Mouse (Mus musculus) embryonic facial prominence, embryonic 12.5 days (tissue): ENCODE measurements at regions not wholly inside any gene's neighbourhood (a gene's known extent, or its start where the extent isn't known, plus 50 kb on each side); places are given as distances from the start of the nearest gene placed in this dataset.

Experiments used
- ATAC-seq: fragments of 200-750 bp; cut with Nextera tagmentation; 2 replicates; pipeline ENCODE4 v1.8.0; 2017; ENCODE audit not compliant: insufficient number of reproducible peaks, insufficient read depth, low FRiP score, low TSS enrichment
- H3K27ac ChIP-seq: fragments of 300-500 bp; sonication (generic); 2 replicates; pipeline ENCODE4 v1.5.1; 2016; ENCODE audit warnings: mild to moderate bottlenecking
- H3K27me3 ChIP-seq: fragments of 300-500 bp; sonication (generic); 2 replicates; pipeline ENCODE4 v1.6.1; 2016; ENCODE audit warnings: mild to moderate bottlenecking, moderate library complexity
- H3K36me3 ChIP-seq: fragments of 300-500 bp; sonication (generic); 2 replicates; pipeline ENCODE4 v1.6.1; 2016; ENCODE audit warnings: mild to moderate bottlenecking
- H3K4me1 ChIP-seq: fragments of 300-500 bp; sonication (generic); 2 replicates; pipeline ENCODE4 v1.6.1; 2016
- H3K4me2 ChIP-seq: fragments of 300-500 bp; sonication (generic); replicated peaks from 2 replicates; pipeline ENCODE4 v1.6.1; 2016; ENCODE audit warnings: mild to moderate bottlenecking, moderate library complexity
- H3K4me3 ChIP-seq: fragments of 300-500 bp; sonication (generic); 2 replicates; pipeline ENCODE4 v1.5.1; 2016; ENCODE audit warnings: mild to moderate bottlenecking
- H3K9ac ChIP-seq: fragments of 300-500 bp; sonication (generic); 2 replicates; pipeline ENCODE4 v1.6.1; 2016; ENCODE audit warnings: mild to moderate bottlenecking, moderate library complexity
- H3K9me3 ChIP-seq: fragments of 300-500 bp; sonication (generic); 2 replicates; pipeline ENCODE4 v1.6.1; 2016; ENCODE audit warnings: mild to moderate bottlenecking, moderate library complexity
- WGBS: fragments of 180-500 bp; shearing (Covaris S2); methylation state at CpG from one replicate; pipeline ENCODE4 v1.1.7; 2016; 5-methylcytosine and 5-hydroxymethylcytosine counted together

- 62% methylated on average over 10 of the region's 10 CpGs for WGBS
- no peak overlapping the region for H3K27ac ChIP-seq
- no peaks in the 10 kb centered on the region for H3K36me3 ChIP-seq
- ATAC-seq: no peak
- no peaks in the 10 kb centered on the region for H3K27me3 ChIP-seq
- no peak overlapping the region for H3K4me2 ChIP-seq
- no peak overlapping the region for H3K9ac ChIP-seq
- H3K4me1 ChIP-seq: no peaks in the 10 kb centered on the region
- no peak overlapping the region for H3K4me3 ChIP-seq
- H3K9me3 ChIP-seq: no peaks in the 10 kb centered on the region
Observed at GRCm38 (mm10) chr1:157973373-157974232, 382.5 kb downstream of the Brinp2 start.

- 87% methylated on average over 4 of the region's 4 CpGs for WGBS
- no peak overlapping the region for H3K27ac ChIP-seq
- H3K4me1 ChIP-seq: no peaks in the 10 kb centered on the region
- no peak overlapping the region for H3K4me2 ChIP-seq
- no peaks in the 10 kb centered on the region for H3K36me3 ChIP-seq
- ATAC-seq: no peak
- H3K9ac ChIP-seq: no peak overlapping the region
- no peak overlapping the region for H3K4me3 ChIP-seq
- H3K27me3 ChIP-seq: no peaks in the 10 kb centered on the region
- H3K9me3 ChIP-seq: no peaks in the 10 kb centered on the region
Observed at GRCm38 (mm10) chr1:157974656-157975055, 381.5 kb downstream of the Brinp2 start.

GRCm38 (mm10) chr1:158019161-158019560 is 337.0 kb downstream of the Brinp2 start:
- ATAC-seq: no peak
- Histone ChIP-seq H3K4me1 (no peaks in the 10 kb centered on the region), H3K36me3 (no peaks in the 10 kb centered on the region), H3K27ac (no peak overlapping the region), H3K4me3 (no peak overlapping the region), H3K27me3 (no peaks in the 10 kb centered on the region), H3K9ac (no peak overlapping the region), H3K9me3 (no peaks in the 10 kb centered on the region), H3K4me2 (no peak overlapping the region)
- WGBS: 19% methylated on average over 7 of the region's 7 CpGs

GRCm38 (mm10) chr1:158039756-158040155 is 316.4 kb downstream of the Brinp2 start:
- Histone ChIP-seq H3K9ac (no peak overlapping the region), H3K27ac (no peak overlapping the region), H3K4me2 (no peak overlapping the region), H3K9me3 (no peaks in the 10 kb centered on the region), H3K27me3 (no peaks in the 10 kb centered on the region), H3K36me3 (no peaks in the 10 kb centered on the region), H3K4me1 (no peaks in the 10 kb centered on the region), H3K4me3 (no peak overlapping the region)
- ATAC-seq: no peak
- 42% methylated on average over 2 of the region's 2 CpGs for WGBS

- ATAC-seq: no peak
- no peak overlapping the region for H3K4me3 ChIP-seq
- H3K9me3 ChIP-seq: no peaks in the 10 kb centered on the region
- H3K4me1 ChIP-seq: no peaks in the 10 kb centered on the region
- H3K4me2 ChIP-seq: no peak overlapping the region
- H3K27me3 ChIP-seq: no peaks in the 10 kb centered on the region
- no peak overlapping the region for H3K9ac ChIP-seq
- no peak overlapping the region for H3K27ac ChIP-seq
- 88% methylated on average over 4 of the region's 4 CpGs for WGBS
- H3K36me3 ChIP-seq: no peaks in the 10 kb centered on the region
Observed at GRCm38 (mm10) chr1:158040334-158040733, 315.8 kb downstream of the Brinp2 start.

- Histone ChIP-seq H3K4me3 (no peak overlapping the region), H3K4me1 (no peaks in the 10 kb centered on the region), H3K9ac (no peak overlapping the region), H3K27me3 (no peaks in the 10 kb centered on the region), H3K36me3 (no peaks in the 10 kb centered on the region), H3K9me3 (no peaks in the 10 kb centered on the region), H3K27ac (no peak overlapping the region), H3K4me2 (no peak overlapping the region)
- ATAC-seq: no peak
- WGBS: 81% methylated on average over 4 of the region's 4 CpGs
Observed at GRCm38 (mm10) chr1:158052644-158053043, 303.5 kb downstream of the Brinp2 start.

GRCm38 (mm10) chr1:158054961-158055360 is 301.2 kb downstream of the Brinp2 start:
- H3K27ac ChIP-seq: no peak overlapping the region
- H3K9ac ChIP-seq: no peak overlapping the region
- WGBS: 79% methylated on average over 11 of the region's 11 CpGs
- no peaks in the 10 kb centered on the region for H3K27me3 ChIP-seq
- ATAC-seq: no peak
- no peaks in the 10 kb centered on the region for H3K4me1 ChIP-seq
- H3K9me3 ChIP-seq: no peaks in the 10 kb centered on the region
- no peak overlapping the region for H3K4me2 ChIP-seq
- H3K36me3 ChIP-seq: no peaks in the 10 kb centered on the region
- no peak overlapping the region for H3K4me3 ChIP-seq

- no peak for ATAC-seq
- WGBS: 59% methylated on average over 3 of the region's 3 CpGs
- Histone ChIP-seq H3K4me2 (no peak overlapping the region), H3K4me3 (no peak overlapping the region), H3K27ac (no peak overlapping the region), H3K27me3 (no peaks in the 10 kb centered on the region), H3K9ac (no peak overlapping the region), H3K36me3 (no peaks in the 10 kb centered on the region), H3K9me3 (no peaks in the 10 kb centered on the region), H3K4me1 (no peaks in the 10 kb centered on the region)
Observed at GRCm38 (mm10) chr1:158056994-158057630, 299.0 kb downstream of the Brinp2 start.

GRCm38 (mm10) chr1:158057789-158058188 is 298.3 kb downstream of the Brinp2 start:
- ATAC-seq: no peak
- Histone ChIP-seq H3K9ac (no peak overlapping the region), H3K4me1 (no peaks in the 10 kb centered on the region)

GRCm38 (mm10) chr1:158061995-158062394 is 294.1 kb downstream of the Brinp2 start:
- H3K9me3 ChIP-seq: no peaks in the 10 kb centered on the region
- 79% methylated on average over 6 of the region's 6 CpGs for WGBS
- no peak overlapping the region for H3K27ac ChIP-seq
- no peak for ATAC-seq
- H3K27me3 ChIP-seq: no peaks in the 10 kb centered on the region
- H3K4me2 ChIP-seq: no peak overlapping the region
- no peak overlapping the region for H3K4me3 ChIP-seq
- no peaks in the 10 kb centered on the region for H3K4me1 ChIP-seq
- H3K9ac ChIP-seq: no peak overlapping the region
- no peaks in the 10 kb centered on the region for H3K36me3 ChIP-seq

More at GRCm38 (mm10) chr1:158057789-158058188, 298.3 kb downstream of the Brinp2 start:
- Histone ChIP-seq H3K4me3 (no peak overlapping the region), H3K36me3 (no peaks in the 10 kb centered on the region), H3K4me2 (no peak overlapping the region), H3K27me3 (no peaks in the 10 kb centered on the region), H3K9me3 (no peaks in the 10 kb centered on the region), H3K27ac (no peak overlapping the region)

GRCm38 (mm10) chr1:158082181-158082580 is 273.9 kb downstream of the Brinp2 start:
- Histone ChIP-seq H3K4me2 (no peak overlapping the region), H3K9ac (no peak overlapping the region), H3K9me3 (no peaks in the 10 kb centered on the region), H3K4me1 (no peaks in the 10 kb centered on the region), H3K36me3 (no peaks in the 10 kb centered on the region), H3K27me3 (no peaks in the 10 kb centered on the region), H3K4me3 (no peak overlapping the region), H3K27ac (no peak overlapping the region)
- WGBS: 78% methylated on average over 1 of the region's 1 CpGs
- no peak for ATAC-seq

GRCm38 (mm10) chr1:158085856-158086255 is 270.3 kb downstream of the Brinp2 start:
- Histone ChIP-seq H3K9me3 (no peaks in the 10 kb centered on the region), H3K9ac (no peak overlapping the region), H3K27ac (no peak overlapping the region), H3K36me3 (no peaks in the 10 kb centered on the region), H3K4me2 (no peak overlapping the region), H3K4me1 (no peaks in the 10 kb centered on the region), H3K27me3 (no peaks in the 10 kb centered on the region), H3K4me3 (no peak overlapping the region)
- 79% methylated on average over 3 of the region's 3 CpGs for WGBS
- no peak for ATAC-seq
